Mouse (Mus musculus) heart, adult 2 months (tissue): ENCODE measurements around the gene 4921509C19Rik. TPM values are rescaled to one million over a fixed set of nuclear protein-coding genes. Genes with fewer than 3 reads are reported as not detected.
"Not testable (repeated sequence)": the region's sequence is repeated elsewhere in the genome, so short reads cannot be mapped to it uniquely, and the experiment has no call there.

Experiments
- DNase-seq, 2 experiments: peaks; one replicate each; pipeline ENCODE4 v3.0.0; 2021
- H3K27ac ChIP-seq: fragments of 200-600 bp; 2 replicates; pipeline ENCODE4 v1.8.1; 2022
- H3K27me3 ChIP-seq: fragments of 200-500 bp; 2 replicates; pipeline ENCODE4 v1.6.1; 2012; ENCODE audit warnings: mild to moderate bottlenecking, low read length, inconsistent platforms, mixed read lengths; ENCODE audit not compliant: control insufficient read depth, insufficient read depth
- H3K36me3 ChIP-seq: fragments of 200-500 bp; 2 replicates; pipeline ENCODE4 v1.6.1; 2012; ENCODE audit warnings: low read length, inconsistent platforms; ENCODE audit not compliant: control insufficient read depth, insufficient read depth
- H3K4me1 ChIP-seq: fragments of 200-500 bp; 2 replicates; pipeline ENCODE4 v1.6.1; 2011; ENCODE audit warnings: low read length; ENCODE audit not compliant: control insufficient read depth, insufficient read depth
- H3K4me3 ChIP-seq: fragments of 200-600 bp; 2 replicates; pipeline ENCODE4 v1.8.1; 2022
- H3K79me2 ChIP-seq: fragments of 200-500 bp; replicated peaks from 2 replicates; pipeline ENCODE4 v1.6.1; 2012; ENCODE audit warnings: mild to moderate bottlenecking, inconsistent platforms, low read length, moderate library complexity, mixed read lengths; ENCODE audit not compliant: control insufficient read depth, insufficient read depth
- H3K9ac ChIP-seq: fragments of 200-500 bp; 2 replicates; pipeline ENCODE4 v1.6.1; 2012; ENCODE audit warnings: low read depth, mild to moderate bottlenecking, control low read depth, inconsistent platforms, low read length, mixed read lengths
- CTCF ChIP-seq: fragments of 200-600 bp; IDR thresholded peaks from 2 replicates; pipeline ENCODE4 v1.8.1; 2022; ENCODE audit warnings: antibody characterized with exemption, mild to moderate bottlenecking, moderate library complexity
- EP300 ChIP-seq: fragments of 200-500 bp; IDR thresholded peaks from 2 replicates; pipeline ENCODE4 v1.6.1; 2011; ENCODE audit warnings: low read depth, low read length, control low read depth; ENCODE audit not compliant: insufficient read depth
- POLR2A ChIP-seq: fragments of 200-500 bp; IDR thresholded peaks from 2 replicates; pipeline ENCODE4 v1.6.1; 2011; ENCODE audit warnings: mild to moderate bottlenecking, low read depth, low read length, control low read depth; ENCODE audit not compliant: insufficient read depth
- WGBS: fragments of 180-500 bp; shearing (Covaris S2); methylation state at CpG from one replicate; pipeline ENCODE4 v1.1.7; 2018; 5-methylcytosine and 5-hydroxymethylcytosine counted together
- intact Hi-C: fragments of 180-260 bp; cut with DNase I; formaldehyde crosslinking; loops from one replicate; pipeline ENCODE4 v1.15.1; 2025
- polyA plus RNA-seq: library from polyadenylated mRNA; depleted of rRNA; stranded (reverse); fragments of >200 nt; gene quantifications from 2 replicates; pipeline ENCODE4 v1.2.3, GENCODE M21; 2012
- total RNA-seq, 2 experiments: library from RNA; stranded (reverse); gene quantifications; 2 replicates each; pipeline ENCODE4 v1.2.3; 2021

4921509C19Rik gene
- total and polyA plus RNA-seq, 3 experiments: not detected

DNA sequence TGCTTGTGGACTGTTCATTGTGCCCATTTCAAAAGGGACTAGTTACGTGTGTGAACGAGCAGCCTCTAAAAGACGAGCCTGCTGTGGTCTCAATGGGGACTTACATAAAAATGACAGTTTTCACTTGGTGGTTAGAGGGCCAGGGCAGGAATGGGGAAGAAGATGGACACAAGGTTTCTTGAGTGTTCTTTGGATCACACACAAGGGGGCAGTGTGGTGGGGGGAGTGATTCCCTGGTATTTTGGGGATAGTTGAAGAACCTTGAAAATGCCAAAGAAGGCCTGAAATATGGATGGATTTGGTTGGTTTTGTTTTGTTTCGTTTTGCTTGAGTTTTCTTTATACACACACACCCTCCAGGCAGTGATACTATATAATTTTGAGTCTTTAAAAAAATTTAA is 28.3 kb upstream of the 4921509C19Rik start:
- 86% methylated on average over 4 of the region's 4 CpGs for WGBS
- no peak overlapping the region for H3K4me3 ChIP-seq
- no peak for TF ChIP-seq EP300
- peak; percentile 36 for TF ChIP-seq CTCF
- no peaks in the 10 kb centered on the region for H3K27me3 ChIP-seq
- peaks cover 2% of the 10 kb centered on the region for H3K36me3 ChIP-seq
- no peaks in the 10 kb centered on the region for H3K79me2 ChIP-seq
- intact Hi-C loops: no loop called here
- peak in 1 of 2 experiments; percentile 6 for DNase-seq
- H3K9ac ChIP-seq: no peak overlapping the region
- no peaks in the 10 kb centered on the region for H3K4me1 ChIP-seq
- no peak overlapping the region for H3K27ac ChIP-seq

DNA sequence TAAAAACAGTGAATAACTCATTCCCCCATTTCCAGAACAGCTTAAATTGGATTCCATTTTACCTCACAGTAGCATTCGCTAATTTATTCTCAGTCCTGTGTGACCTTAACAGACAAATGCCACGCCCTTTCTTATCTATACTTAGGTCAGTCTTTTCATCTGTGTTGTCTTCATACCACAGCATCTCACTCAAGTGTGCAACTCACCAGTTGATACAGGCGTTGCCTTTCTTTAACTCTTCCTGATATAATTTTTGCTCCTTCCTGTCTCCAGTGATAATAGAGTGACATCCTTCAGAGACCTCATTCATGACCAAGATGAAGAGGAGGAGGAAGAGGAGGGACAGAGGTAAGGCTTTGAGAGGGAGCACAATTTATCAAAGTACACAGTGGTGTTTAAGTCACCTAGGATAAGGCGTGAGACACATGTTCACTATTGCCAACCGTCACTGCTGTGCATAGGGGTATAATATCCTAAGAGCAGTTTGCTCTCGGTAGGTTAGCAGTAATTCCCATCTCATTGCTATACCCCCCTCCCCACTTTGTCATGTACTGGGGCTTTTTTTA is 24.6 kb upstream of the 4921509C19Rik start:
- intact Hi-C loops: no loop called here
- no peak overlapping the region for H3K9ac ChIP-seq
- WGBS: 79% methylated on average over 6 of the region's 6 CpGs

DNA sequence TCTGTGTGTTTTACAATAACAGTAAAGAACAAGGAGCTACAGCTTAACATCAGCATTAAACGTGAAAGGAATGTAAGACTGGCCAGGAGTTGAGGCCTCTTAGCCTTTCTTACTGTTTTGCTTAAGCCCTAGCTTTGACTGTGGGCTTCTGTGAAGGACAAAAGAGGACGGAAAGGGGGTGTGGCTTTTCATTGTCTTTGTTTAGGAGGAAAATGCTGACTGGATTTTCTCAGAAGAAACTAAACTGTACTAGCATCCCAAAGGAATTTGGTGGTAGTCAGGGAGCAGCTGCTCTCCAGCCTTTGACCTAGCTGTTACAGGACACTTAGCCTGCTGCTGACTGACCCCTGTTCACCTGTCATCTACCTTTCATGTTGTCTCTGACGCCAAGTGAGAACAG is 22.4 kb upstream of the 4921509C19Rik start:
- H3K4me1 ChIP-seq: no peaks in the 10 kb centered on the region
- H3K9ac ChIP-seq: no peak overlapping the region
- no peak overlapping the region for H3K4me3 ChIP-seq
- peaks cover 2% of the 10 kb centered on the region; the same call in 1 of the 2 replicates for H3K79me2 ChIP-seq
- TF ChIP-seq EP300: no peak
- TF ChIP-seq CTCF: no peak
- no peak for TF ChIP-seq POLR2A
- peaks cover 2% of the 10 kb centered on the region for H3K36me3 ChIP-seq
- WGBS: 52% methylated on average over 3 of the region's 3 CpGs
- intact Hi-C loops: no loop called here
- peak in 1 of 2 experiments; percentile 4 for DNase-seq
- no peak overlapping the region for H3K27ac ChIP-seq
- no peaks in the 10 kb centered on the region for H3K27me3 ChIP-seq

More for the DNA sequence above, 24.6 kb upstream of the 4921509C19Rik start:
- Histone ChIP-seq H3K4me1 (no peaks in the 10 kb centered on the region), H3K4me3 (no peak overlapping the region), H3K79me2 (no peaks in the 10 kb centered on the region), H3K27ac (no peak overlapping the region), H3K36me3 (peaks cover 2% of the 10 kb centered on the region), H3K27me3 (no peaks in the 10 kb centered on the region)
- DNase-seq: no peak
- TF ChIP-seq CTCF (no peak), POLR2A (no peak), EP300 (no peak)

DNA sequence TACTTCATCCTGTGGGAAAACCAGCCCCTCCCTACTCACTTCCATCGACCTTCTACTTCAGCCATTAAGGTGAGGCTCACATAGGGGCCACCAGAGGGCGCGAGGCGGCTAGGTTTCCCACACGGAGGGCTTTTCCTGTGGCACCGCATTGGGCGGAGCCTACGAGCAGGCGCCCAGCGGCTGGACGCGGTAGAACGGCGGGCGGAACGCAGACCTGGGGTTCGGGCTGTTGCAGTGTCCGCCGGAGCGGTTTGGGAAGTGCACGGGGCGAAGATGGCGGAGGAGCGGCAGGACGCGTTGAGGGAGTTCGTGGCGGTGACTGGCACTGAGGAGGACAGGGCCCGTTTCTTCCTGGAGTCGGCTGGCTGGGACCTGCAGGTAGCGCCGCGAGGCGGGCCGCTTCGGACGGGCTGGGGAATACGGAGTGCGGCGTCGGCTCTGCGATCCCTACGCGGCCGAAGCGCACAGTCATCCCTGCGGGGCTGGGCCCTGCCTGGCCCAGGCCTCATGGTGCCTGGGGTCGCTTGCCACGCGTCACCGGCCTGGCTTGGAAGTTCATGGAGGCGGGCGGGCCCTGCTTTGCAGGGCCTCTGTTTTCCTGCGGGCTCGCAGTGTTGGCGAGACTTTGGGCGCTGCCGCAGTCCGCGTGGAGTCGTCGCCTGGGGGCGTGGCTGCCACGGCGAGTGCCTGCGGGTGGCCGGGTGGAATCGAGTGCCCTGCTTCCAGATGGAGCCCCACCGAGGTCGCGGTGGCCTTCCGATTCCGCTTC is 18.3 kb upstream of the 4921509C19Rik start, which contains the start of gene Nsfl1c:
Gene Nsfl1c (plus strand): TSS at position 148 of the 769 bp plus-strand sequence.
- Histone ChIP-seq H3K4me3 (peak within 1 kb of the TSS; percentile 94), H3K27me3 (no peaks in the 10 kb centered on the region), H3K27ac (peak within 1 kb of the TSS; percentile 82), H3K4me1 (no peaks in the 10 kb centered on the region), H3K9ac (peak within 1 kb of the TSS; percentile 78), H3K79me2 (peaks cover 2% of the 10 kb centered on the region; the same call in 1 of the 2 replicates), H3K36me3 (no peaks in the 10 kb centered on the region; the same call in none of the 2 replicates)
- TF ChIP-seq EP300 (peak; percentile 88), CTCF (peak; percentile 91), POLR2A (peak; percentile 86)
- peak; percentile 93 to 98 for DNase-seq
- WGBS: under 1% methylated on average over 73 of the region's 73 CpGs
- intact Hi-C loops: loop anchor here (1.0 to 5.0 kb wide), 5 partner anchors 49 to 247 kb away; partner anchors contain the start of gene Snph

DNA sequence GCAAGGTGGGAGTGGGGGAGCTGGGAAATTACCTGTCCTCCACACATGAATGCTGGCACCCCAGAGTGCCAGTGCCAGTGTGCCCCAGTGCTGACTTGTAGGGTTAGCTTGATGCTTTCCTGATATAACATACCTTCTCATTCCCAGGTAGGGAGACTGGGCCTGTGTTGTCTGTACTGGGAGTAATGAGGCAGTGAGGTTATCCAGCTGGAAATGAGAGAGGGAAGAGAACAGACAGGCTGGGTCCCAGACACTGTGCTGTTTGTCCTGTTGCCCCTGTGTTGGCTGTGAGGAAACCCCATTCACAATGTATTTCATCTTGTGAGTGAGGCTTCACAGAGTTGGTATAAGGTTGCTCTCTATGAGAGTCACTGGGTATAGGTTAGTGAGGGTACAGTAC is 10.5 kb upstream of the 4921509C19Rik start:
- Histone ChIP-seq H3K4me1 (no peaks in the 10 kb centered on the region), H3K27me3 (0 out of 2 replicates have a peak, but pooled peaks cover 1% of the 10 kb centered on the region), H3K4me3 (no peak overlapping the region), H3K27ac (no peak overlapping the region), H3K79me2 (no peaks in the 10 kb centered on the region), H3K36me3 (no peaks in the 10 kb centered on the region), H3K9ac (no peak overlapping the region)
- intact Hi-C loops: no loop called here
- DNase-seq: no peak
- TF ChIP-seq POLR2A: no peak
- TF ChIP-seq CTCF: no peak
- no peak for TF ChIP-seq EP300

DNA sequence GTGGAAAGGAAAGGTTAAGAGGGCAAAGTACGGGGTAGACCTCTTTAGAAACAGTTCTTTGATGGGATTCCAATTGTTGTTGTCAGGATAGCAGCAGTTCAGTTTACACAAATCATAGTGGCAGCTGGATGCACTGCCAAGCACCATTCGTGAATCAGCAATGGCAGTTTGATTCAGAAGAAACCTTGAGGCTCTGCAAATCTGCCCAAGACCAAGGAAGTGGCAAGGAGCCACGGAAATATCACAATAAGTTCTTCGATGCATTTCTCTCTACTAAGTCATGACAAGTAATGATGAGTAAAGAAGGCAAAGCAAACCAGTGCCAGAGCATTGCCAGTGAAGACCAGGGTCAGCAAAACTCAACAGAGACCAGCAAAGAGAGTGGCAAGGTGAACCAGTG is 41.0 kb downstream of the 4921509C19Rik start:
- DNase-seq, H3K27me3 ChIP-seq, H3K9ac ChIP-seq, H3K79me2 ChIP-seq, H3K4me1 ChIP-seq, intact Hi-C loops, H3K27ac ChIP-seq, H3K36me3 ChIP-seq, H3K4me3 ChIP-seq: not testable (repeated sequence)
- WGBS: 64% methylated on average over 4 of the region's 4 CpGs
